Mouse (Mus musculus) stomach, postnatal 0 days (tissue): ENCODE data around the gene Ube3c.
"Not testable (repeated sequence)": the region's sequence is repeated elsewhere in the genome, so short reads cannot be mapped to it uniquely, and the experiment has no call there.

ENCODE experiments used
- CTCF ChIP-seq: IDR thresholded peaks from 2 replicates; pipeline ENCODE4 v1.5.1; 2016; ENCODE audit warnings: antibody characterized with exemption, low read depth, mild to moderate bottlenecking, moderate library complexity
- EP300 ChIP-seq: optimal IDR thresholded peaks from 2 replicates; pipeline ENCODE3; 2016; ENCODE audit warnings: antibody characterized with exemption

- TF ChIP-seq CTCF, EP300: not testable (repeated sequence)
Measured at GRCm38 (mm10) chr5:29661246-29661645, 92.2 kb downstream of the Ube3c start.
